Mouse (Mus musculus): ENCODE data around the gene Syt7. TPM values are rescaled to one million over a fixed set of nuclear protein-coding genes. Genes with fewer than 3 reads are reported as not detected.

The Syt7 gene
- polyA plus RNA-seq, 2 experiments = 2.0 to 5.0 TPM

- no peak overlapping the region for H3K27ac ChIP-seq (replicated peaks; ENCODE audit: low read depth, low read length)
- WGBS = 7% methylated on average over 12 of the region's 12 CpGs
- no peaks in the 10 kb centered on the region for H3K4me1 ChIP-seq (ENCODE audit: control insufficient read depth, insufficient read depth, low read length)
- H3K9ac ChIP-seq (ENCODE audit: low read depth, low read length, severe bottlenecking) = no peak overlapping the region
- H3K9me3 ChIP-seq (ENCODE audit: control insufficient read depth, low read length) = no peaks in the 10 kb centered on the region
- no peak overlapping the region for H3K4me2 ChIP-seq (replicated peaks; ENCODE audit: low read depth, low read length, severe bottlenecking)
- DNase-seq (ENCODE audit: low spot score) = no peak
- H3K27me3 ChIP-seq (ENCODE audit: control insufficient read depth, insufficient read depth, low read length) = no peaks in the 10 kb centered on the region; the same call in 1 of the 2 replicates
- ATAC-seq (ENCODE audit: low FRiP score, low read depth) = no peak
- no peaks in the 10 kb centered on the region for H3K36me3 ChIP-seq (ENCODE audit: control insufficient read depth, insufficient read depth, low read length)
- no peak for TF ChIP-seq POLR2A (IDR thresholded peaks at IDR 0.05; ENCODE audit: borderline replicate concordance, extremely low read depth, insufficient read depth, insufficient read length)
- no peak overlapping the region for H3K4me3 ChIP-seq (replicated peaks; ENCODE audit: low read length)
Observed at GRCm38 (mm10) chr19:10356845-10357503, 31.9 kb upstream of the Syt7 start.

- H3K36me3 ChIP-seq (ENCODE audit: control insufficient read depth, insufficient read depth, low read length) = no peaks in the 10 kb centered on the region
- TF ChIP-seq POLR2A (IDR thresholded peaks at IDR 0.05; ENCODE audit: borderline replicate concordance, extremely low read depth, insufficient read depth, insufficient read length) = no peak
- H3K9ac ChIP-seq (ENCODE audit: low read depth, low read length, severe bottlenecking) = no peak overlapping the region
- no peak overlapping the region for H3K4me2 ChIP-seq (replicated peaks; ENCODE audit: low read depth, low read length, severe bottlenecking)
- DNase-seq (ENCODE audit: low spot score) (no peak), ATAC-seq (ENCODE audit: low FRiP score, low read depth) (no peak)
- no peaks in the 10 kb centered on the region; the same call in 1 of the 2 replicates for H3K27me3 ChIP-seq (ENCODE audit: control insufficient read depth, insufficient read depth, low read length)
- H3K9me3 ChIP-seq (ENCODE audit: control insufficient read depth, low read length) = no peaks in the 10 kb centered on the region
- WGBS = 88% methylated on average over 8 of the region's 8 CpGs
- no peak overlapping the region for H3K4me3 ChIP-seq (replicated peaks; ENCODE audit: low read length)
- H3K4me1 ChIP-seq (ENCODE audit: control insufficient read depth, insufficient read depth, low read length) = no peaks in the 10 kb centered on the region
- H3K27ac ChIP-seq (replicated peaks; ENCODE audit: low read depth, low read length) = no peak overlapping the region
Observed at GRCm38 (mm10) chr19:10359105-10359946, 29.6 kb upstream of the Syt7 start.

- no peaks in the 10 kb centered on the region; the same call in 1 of the 2 replicates for H3K27me3 ChIP-seq (ENCODE audit: control insufficient read depth, insufficient read depth, low read length)
- WGBS = 69% methylated on average over 6 of the region's 6 CpGs
- no peaks in the 10 kb centered on the region for H3K36me3 ChIP-seq (ENCODE audit: control insufficient read depth, insufficient read depth, low read length)
- H3K4me1 ChIP-seq (ENCODE audit: control insufficient read depth, insufficient read depth, low read length) = no peaks in the 10 kb centered on the region
- H3K4me3 ChIP-seq (replicated peaks; ENCODE audit: low read length) = no peak overlapping the region
- no peaks in the 10 kb centered on the region for H3K9me3 ChIP-seq (ENCODE audit: control insufficient read depth, low read length)
- DNase-seq (ENCODE audit: low spot score) = no peak
- H3K4me2 ChIP-seq (replicated peaks; ENCODE audit: low read depth, low read length, severe bottlenecking) = no peak overlapping the region
- no peak for TF ChIP-seq POLR2A (IDR thresholded peaks at IDR 0.05; ENCODE audit: borderline replicate concordance, extremely low read depth, insufficient read depth, insufficient read length)
- no peak overlapping the region for H3K9ac ChIP-seq (ENCODE audit: low read depth, low read length, severe bottlenecking)
- no peak overlapping the region for H3K27ac ChIP-seq (replicated peaks; ENCODE audit: low read depth, low read length)
- no peak for ATAC-seq (ENCODE audit: low FRiP score, low read depth)
Observed at GRCm38 (mm10) chr19:10362473-10363129, 26.3 kb upstream of the Syt7 start.

GRCm38 (mm10) chr19:10363869-10364268 is 25.0 kb upstream of the Syt7 start:
- no peak for TF ChIP-seq POLR2A (IDR thresholded peaks at IDR 0.05; ENCODE audit: borderline replicate concordance, extremely low read depth, insufficient read depth, insufficient read length)
- H3K4me3 ChIP-seq (replicated peaks; ENCODE audit: low read length) = no peak overlapping the region
- 11% methylated on average over 7 of the region's 7 CpGs for WGBS
- ATAC-seq (ENCODE audit: low FRiP score, low read depth) (no peak), DNase-seq (ENCODE audit: low spot score) (no peak)
- H3K4me1 ChIP-seq (ENCODE audit: control insufficient read depth, insufficient read depth, low read length) = no peaks in the 10 kb centered on the region
- no peak overlapping the region for H3K4me2 ChIP-seq (replicated peaks; ENCODE audit: low read depth, low read length, severe bottlenecking)
- H3K9me3 ChIP-seq (ENCODE audit: control insufficient read depth, low read length) = no peaks in the 10 kb centered on the region
- no peak overlapping the region for H3K27ac ChIP-seq (replicated peaks; ENCODE audit: low read depth, low read length)
- H3K36me3 ChIP-seq (ENCODE audit: control insufficient read depth, insufficient read depth, low read length) = no peaks in the 10 kb centered on the region
- no peak overlapping the region for H3K9ac ChIP-seq (ENCODE audit: low read depth, low read length, severe bottlenecking)
- H3K27me3 ChIP-seq (ENCODE audit: control insufficient read depth, insufficient read depth, low read length) = no peaks in the 10 kb centered on the region

GRCm38 (mm10) chr19:10366116-10366845 is 22.6 kb upstream of the Syt7 start:
- H3K4me2 ChIP-seq (replicated peaks; ENCODE audit: low read depth, low read length, severe bottlenecking) = no peak overlapping the region
- no peak overlapping the region for H3K4me3 ChIP-seq (replicated peaks; ENCODE audit: low read length)
- whole genome bisulfite sequencing = 37% methylated on average over 3 of the region's 3 CpGs
- no peaks in the 10 kb centered on the region for H3K4me1 ChIP-seq (ENCODE audit: control insufficient read depth, insufficient read depth, low read length)
- H3K27ac ChIP-seq (replicated peaks; ENCODE audit: low read depth, low read length) = no peak overlapping the region
- TF ChIP-seq POLR2A (IDR thresholded peaks at IDR 0.05; ENCODE audit: borderline replicate concordance, extremely low read depth, insufficient read depth, insufficient read length) = no peak
- DNase-seq (ENCODE audit: low spot score) (no peak), ATAC-seq (ENCODE audit: low FRiP score, low read depth) (no peak)
- H3K36me3 ChIP-seq (ENCODE audit: control insufficient read depth, insufficient read depth, low read length) = no peaks in the 10 kb centered on the region
- no peaks in the 10 kb centered on the region for H3K27me3 ChIP-seq (ENCODE audit: control insufficient read depth, insufficient read depth, low read length)
- H3K9me3 ChIP-seq (ENCODE audit: control insufficient read depth, low read length) = no peaks in the 10 kb centered on the region
- H3K9ac ChIP-seq (ENCODE audit: low read depth, low read length, severe bottlenecking) = no peak overlapping the region

Data from limb, embryonic 14.5 days (tissue).